Mouse (Mus musculus): ENCODE measurements at regions not wholly inside any gene's neighbourhood (a gene's known extent, or its start where the extent isn't known, plus 50 kb on each side); places are given as distances from the start of the nearest gene placed in this dataset.

GRCm38 (mm10) chr3:128719226-128719625, 480.5 kb upstream of the Pitx2 start:
- TF ChIP-seq POLR2A (IDR thresholded peaks at IDR 0.05; ENCODE audit: control insufficient read depth, extremely low read depth, insufficient read depth, low read length, poor library complexity), result no peak
- no peak for TF ChIP-seq CTCF (IDR thresholded peaks at IDR 0.05; ENCODE audit: borderline replicate concordance, control insufficient read depth, extremely low read depth, insufficient read depth, low read length, poor library complexity)

All from thymus, adult 2 months (tissue).